Mouse (Mus musculus) hindbrain, embryonic 11.5 days (tissue): ENCODE measurements at regions not wholly inside any gene's neighbourhood (a gene's known extent, or its start where the extent isn't known, plus 50 kb on each side); places are given as distances from the start of the nearest gene placed in this dataset.
A peak's percentile ranks its signal among the peaks of the same experiment; 100 is the strongest.

Experiments
- ATAC-seq: fragments of 200-750 bp; cut with Nextera tagmentation; 2 replicates; pipeline ENCODE4 v1.8.0; 2017; ENCODE audit warnings: mild to moderate bottlenecking, moderate TSS enrichment, moderate library complexity; ENCODE audit not compliant: low FRiP score
- DNase-seq: peaks from one replicate; pipeline ENCODE4 v3.0.0-alpha.2; 2015; ENCODE audit warnings: low spot score
- H3K27ac ChIP-seq: fragments of 300-500 bp; sonication (generic); 2 replicates; pipeline ENCODE4 v1.5.1; 2014; ENCODE audit warnings: mild to moderate bottlenecking, low read depth, low read length
- H3K27me3 ChIP-seq: fragments of 300-500 bp; sonication (generic); 2 replicates; pipeline ENCODE4 v1.6.1; 2014; ENCODE audit warnings: mild to moderate bottlenecking, low read length, moderate library complexity, mixed read lengths; ENCODE audit not compliant: control insufficient read depth, insufficient read depth
- H3K36me3 ChIP-seq: fragments of 300-500 bp; sonication (generic); 2 replicates; pipeline ENCODE4 v1.6.1; 2014; ENCODE audit warnings: mild to moderate bottlenecking, low read length, moderate library complexity, mixed read lengths; ENCODE audit not compliant: control insufficient read depth, insufficient read depth
- H3K4me1 ChIP-seq: fragments of 300-500 bp; sonication (generic); replicated peaks from 2 replicates; pipeline ENCODE4 v1.6.1; 2014; ENCODE audit warnings: low read length, mixed read lengths; ENCODE audit not compliant: control insufficient read depth, insufficient read depth
- H3K4me2 ChIP-seq: fragments of 300-500 bp; sonication (generic); replicated peaks from 2 replicates; pipeline ENCODE4 v1.6.1; 2014; ENCODE audit warnings: mild to moderate bottlenecking, low read depth, low read length
- H3K4me3 ChIP-seq: fragments of 300-500 bp; sonication (generic); 2 replicates; pipeline ENCODE4 v1.5.1; 2014; ENCODE audit warnings: low read depth, low read length
- H3K9ac ChIP-seq: fragments of 300-500 bp; sonication (generic); 2 replicates; pipeline ENCODE4 v1.6.1; 2014; ENCODE audit warnings: low read depth, low read length
- H3K9me3 ChIP-seq: fragments of 300-500 bp; sonication (generic); 2 replicates; pipeline ENCODE4 v1.6.1; 2016; ENCODE audit warnings: low read length; ENCODE audit not compliant: control insufficient read depth
- WGBS: fragments of 180-500 bp; shearing (Covaris S2); extraction: QIAGEN DNeasy Blood & Tissue Kit; methylation state at CpG from one replicate; pipeline ENCODE4 v1.1.7; 2014; 5-methylcytosine and 5-hydroxymethylcytosine counted together

- H3K4me1 ChIP-seq: peaks cover 6% of the 10 kb centered on the region
- no peaks in the 10 kb centered on the region for H3K9me3 ChIP-seq
- no peak for ATAC-seq
- no peak overlapping the region for H3K27ac ChIP-seq
- no peak overlapping the region for H3K9ac ChIP-seq
- 68% methylated on average over 3 of the region's 3 CpGs for WGBS
- H3K27me3 ChIP-seq: 0 out of 2 replicates have a peak, but pooled peaks cover 2% of the 10 kb centered on the region
- no peak overlapping the region for H3K4me3 ChIP-seq
- no peak overlapping the region for H3K4me2 ChIP-seq
- no peak for DNase-seq
- H3K36me3 ChIP-seq: no peaks in the 10 kb centered on the region
Observed at GRCm38 (mm10) chr8:11909146-11909545, 68.9 kb downstream of the Tex29 start.

- Histone ChIP-seq H3K36me3 (no peaks in the 10 kb centered on the region), H3K4me2 (no peak overlapping the region), H3K27me3 (peaks cover 2% of the 10 kb centered on the region; the same call in 1 of the 2 replicates), H3K9me3 (no peaks in the 10 kb centered on the region), H3K4me1 (peaks cover 9% of the 10 kb centered on the region), H3K9ac (no peak overlapping the region), H3K27ac (no peak overlapping the region), H3K4me3 (no peak overlapping the region)
- no peak for ATAC-seq
- WGBS: 60% methylated on average over 18 of the region's 18 CpGs
- peak; percentile 8 for DNase-seq
Observed at GRCm38 (mm10) chr8:11911639-11912450, 71.6 kb downstream of the Tex29 start.

- WGBS: 45% methylated on average over 17 of the region's 17 CpGs
- Histone ChIP-seq H3K4me3 (no peak overlapping the region), H3K9ac (no peak overlapping the region)
Observed at GRCm38 (mm10) chr8:11912451-11913128, 72.3 kb downstream of the Tex29 start.

GRCm38 (mm10) chr8:11913129-11913900 is 73.0 kb downstream of the Tex29 start:
- Histone ChIP-seq H3K4me2 (0 out of 2 replicates have a peak overlapping the region, but pooled peaks have one; percentile 8), H3K9ac (no peak overlapping the region), H3K27me3 (peaks cover 2% of the 10 kb centered on the region; the same call in 1 of the 2 replicates), H3K4me1 (peaks cover 9% of the 10 kb centered on the region), H3K27ac (no peak overlapping the region), H3K36me3 (no peaks in the 10 kb centered on the region), H3K4me3 (no peak overlapping the region), H3K9me3 (no peaks in the 10 kb centered on the region)
- DNase-seq: peak; percentile 21
- 53% methylated on average over 12 of the region's 12 CpGs for WGBS
- ATAC-seq: no peak

More at GRCm38 (mm10) chr8:11912451-11913128, 72.3 kb downstream of the Tex29 start:
- Histone ChIP-seq H3K4me1 (peaks cover 9% of the 10 kb centered on the region), H3K27ac (no peak overlapping the region), H3K9me3 (no peaks in the 10 kb centered on the region), H3K36me3 (no peaks in the 10 kb centered on the region), H3K4me2 (0 out of 2 replicates have a peak overlapping the region, but pooled peaks have one; percentile 8), H3K27me3 (peaks cover 2% of the 10 kb centered on the region; the same call in 1 of the 2 replicates)
- peak; percentile 12; the same call in 1 of the 2 replicates for ATAC-seq
- DNase-seq: peak; percentile 28

GRCm38 (mm10) chr8:11914131-11914530 is 73.9 kb downstream of the Tex29 start:
- Histone ChIP-seq H3K4me3 (no peak overlapping the region), H3K9me3 (no peaks in the 10 kb centered on the region), H3K4me1 (peaks cover 9% of the 10 kb centered on the region), H3K9ac (no peak overlapping the region), H3K36me3 (no peaks in the 10 kb centered on the region), H3K27ac (no peak overlapping the region), H3K27me3 (peaks cover 2% of the 10 kb centered on the region; the same call in 1 of the 2 replicates), H3K4me2 (no peak overlapping the region)
- WGBS: 45% methylated on average over 7 of the region's 7 CpGs
- ATAC-seq (no peak), DNase-seq (peak; percentile 11)

- 45% methylated on average over 19 of the region's 19 CpGs for WGBS
- peaks cover 2% of the 10 kb centered on the region; the same call in 1 of the 2 replicates for H3K27me3 ChIP-seq
- H3K27ac ChIP-seq: no peak overlapping the region
- no peak overlapping the region for H3K4me3 ChIP-seq
- H3K9ac ChIP-seq: no peak overlapping the region
- DNase-seq (peak; percentile 18), ATAC-seq (no peak)
- H3K4me1 ChIP-seq: peaks cover 9% of the 10 kb centered on the region
- H3K4me2 ChIP-seq: peak overlapping the region; percentile 8
- H3K36me3 ChIP-seq: no peaks in the 10 kb centered on the region
- H3K9me3 ChIP-seq: no peaks in the 10 kb centered on the region
Observed at GRCm38 (mm10) chr8:11914681-11915474, 74.6 kb downstream of the Tex29 start.

GRCm38 (mm10) chr8:11915721-11916120 is 75.4 kb downstream of the Tex29 start:
- Histone ChIP-seq H3K4me2 (no peak overlapping the region), H3K4me1 (peaks cover 9% of the 10 kb centered on the region), H3K27ac (no peak overlapping the region), H3K4me3 (no peak overlapping the region), H3K9ac (no peak overlapping the region), H3K9me3 (no peaks in the 10 kb centered on the region), H3K27me3 (peaks cover 2% of the 10 kb centered on the region; the same call in 1 of the 2 replicates), H3K36me3 (no peaks in the 10 kb centered on the region)
- 92% methylated on average over 11 of the region's 11 CpGs for WGBS
- DNase-seq (no peak), ATAC-seq (no peak)

- Histone ChIP-seq H3K27me3 (no peaks in the 10 kb centered on the region; the same call in 1 of the 2 replicates), H3K36me3 (no peaks in the 10 kb centered on the region), H3K4me1 (peaks cover 1% of the 10 kb centered on the region), H3K27ac (no peak overlapping the region), H3K4me2 (no peak overlapping the region), H3K9ac (no peak overlapping the region), H3K9me3 (no peaks in the 10 kb centered on the region), H3K4me3 (no peak overlapping the region)
- ATAC-seq: no peak
- DNase-seq: no peak
- 95% methylated on average over 2 of the region's 2 CpGs for WGBS
Observed at GRCm38 (mm10) chr8:11919876-11920275, 79.6 kb downstream of the Tex29 start.
